Mouse (Mus musculus): ENCODE measurements at regions not wholly inside any gene's neighbourhood (a gene's known extent, or its start where the extent isn't known, plus 50 kb on each side); places are given as distances from the start of the nearest gene placed in this dataset.

DNA sequence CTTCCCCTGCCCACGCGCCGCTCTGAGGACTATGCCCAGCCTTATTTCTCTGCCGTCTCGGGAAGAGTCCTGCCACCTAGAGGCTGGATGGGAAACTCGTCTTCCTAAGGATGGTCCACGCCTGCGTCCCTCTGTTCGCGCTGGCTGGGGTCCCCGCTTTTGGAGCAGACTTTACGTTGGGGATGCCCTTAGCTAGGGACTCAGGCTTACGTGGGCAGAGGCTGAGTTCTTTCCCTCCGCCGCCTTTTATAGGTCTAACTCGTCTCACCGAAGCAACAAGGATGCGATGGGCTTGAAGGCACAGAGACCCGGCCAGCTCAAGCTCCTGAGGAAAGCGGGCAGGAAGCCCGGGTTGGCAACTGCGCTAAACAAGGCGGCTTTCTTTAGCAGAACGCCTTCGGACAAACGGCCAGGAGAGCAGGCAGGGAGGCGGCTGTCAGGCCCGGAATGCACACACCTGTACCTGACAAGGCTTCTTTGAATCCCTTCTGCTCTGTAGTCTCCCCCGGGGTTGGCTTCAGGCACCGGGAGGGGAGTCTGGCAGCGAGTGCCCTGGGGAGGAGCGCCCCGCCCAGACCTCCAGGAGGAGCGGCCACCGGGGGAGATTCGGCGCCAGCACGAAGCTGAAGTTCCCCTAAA is 56.6 kb downstream of the Foxi3 start:
- TF ChIP-seq GATA1 (IDR thresholded peaks at IDR 0.05; ENCODE audit: borderline replicate concordance, low read length) (no peak), TAL1 (conservative IDR thresholded peaks at IDR 0.05; ENCODE audit: low read depth, low read length) (no peak), CTCF (IDR thresholded peaks at IDR 0.05; ENCODE audit: low read depth, low read length) (no peak), POLR2AphosphoS5 (IDR thresholded peaks at IDR 0.05; ENCODE audit: insufficient replicate concordance, low read depth, low read length) (no peak)
